Mouse (Mus musculus) embryonic facial prominence, embryonic 13.5 days (tissue): ENCODE measurements around the gene Crybg1. TPM values are rescaled to one million over a fixed set of nuclear protein-coding genes. Genes with fewer than 3 reads are reported as not detected.
A peak's percentile ranks its signal among the peaks of the same experiment; 100 is the strongest.

ENCODE experiments used
- ATAC-seq: fragments of 200-750 bp; cut with Nextera tagmentation; 2 replicates; pipeline ENCODE4 v1.8.0; 2017; ENCODE audit warnings: low read depth; ENCODE audit not compliant: insufficient number of reproducible peaks, insufficient read depth, low FRiP score, low TSS enrichment
- H3K27ac ChIP-seq: fragments of 300-500 bp; sonication (generic); 2 replicates; pipeline ENCODE4 v1.5.1; 2015; ENCODE audit warnings: moderate library complexity, mild to moderate bottlenecking, inconsistent platforms
- H3K27me3 ChIP-seq: fragments of 300-500 bp; sonication (generic); 2 replicates; pipeline ENCODE4 v1.6.1; 2015; ENCODE audit warnings: mild to moderate bottlenecking, inconsistent platforms
- H3K36me3 ChIP-seq: fragments of 300-500 bp; sonication (generic); 2 replicates; pipeline ENCODE4 v1.6.1; 2015; ENCODE audit warnings: mild to moderate bottlenecking, inconsistent platforms
- H3K4me1 ChIP-seq: fragments of 300-500 bp; sonication (generic); 2 replicates; pipeline ENCODE4 v1.6.1; 2015; ENCODE audit warnings: inconsistent platforms
- H3K4me2 ChIP-seq: fragments of 300-500 bp; sonication (generic); 2 replicates; pipeline ENCODE4 v1.6.1; 2015; ENCODE audit warnings: moderate library complexity, mild to moderate bottlenecking, inconsistent platforms
- H3K4me3 ChIP-seq: fragments of 300-500 bp; sonication (generic); 2 replicates; pipeline ENCODE4 v1.5.1; 2015; ENCODE audit warnings: mild to moderate bottlenecking, inconsistent platforms
- H3K9ac ChIP-seq: fragments of 300-500 bp; sonication (generic); 2 replicates; pipeline ENCODE4 v1.6.1; 2015; ENCODE audit warnings: mild to moderate bottlenecking, inconsistent platforms
- H3K9me3 ChIP-seq: fragments of 300-500 bp; sonication (generic); 2 replicates; pipeline ENCODE4 v1.6.1; 2016; ENCODE audit warnings: inconsistent platforms
- WGBS: fragments of 180-500 bp; shearing (Covaris S2); methylation state at CpG from one replicate; pipeline ENCODE4 v1.1.7; 2015; ENCODE audit warnings: mixed read lengths; 5-methylcytosine and 5-hydroxymethylcytosine counted together
- polyA plus RNA-seq: library from polyadenylated mRNA; unstranded; fragments of >200 nt; fragmentation: Nextera tagmentation; extraction: Ambion mirVana; gene quantifications from 2 replicates; pipeline ENCODE4 v1.2.1, GENCODE M21; 2015

The Crybg1 gene
- polyA plus RNA-seq, 1 experiment from 2014 or later, result 1.5 TPM

DNA sequence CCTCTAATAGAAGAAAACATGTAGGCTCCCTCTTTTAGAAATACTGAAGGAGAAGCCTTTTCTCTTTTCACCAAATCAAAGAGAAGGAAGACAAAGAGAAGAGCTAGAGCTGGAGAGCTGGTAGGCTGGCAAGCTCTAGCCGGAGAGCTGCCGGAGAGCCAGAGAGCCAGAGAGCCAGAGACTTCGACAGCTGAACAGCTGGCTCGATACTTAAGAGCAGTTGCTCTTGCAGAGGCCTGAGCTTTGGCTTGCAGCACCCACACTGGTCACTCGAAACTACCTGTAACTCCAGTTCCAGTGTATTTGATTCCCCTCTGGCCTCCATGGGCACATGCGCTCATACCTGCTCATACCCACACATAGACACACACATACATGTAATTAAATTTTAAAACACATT lies 68.3 kb downstream of the Crybg1 start:
- Histone ChIP-seq H3K9me3 (no peaks in the 10 kb centered on the region), H3K27ac (no peak overlapping the region), H3K4me3 (no peak overlapping the region), H3K4me1 (no peaks in the 10 kb centered on the region), H3K9ac (no peak overlapping the region), H3K4me2 (no peak overlapping the region), H3K36me3 (no peaks in the 10 kb centered on the region), H3K27me3 (no peaks in the 10 kb centered on the region)
- no peak for ATAC-seq
- 77% methylated on average over 6 of the region's 6 CpGs for WGBS

GRCm38 (mm10) chr10:44078799-44079521 lies 69.7 kb downstream of the Crybg1 start:
- Histone ChIP-seq H3K27me3 (no peaks in the 10 kb centered on the region), H3K9ac (no peak overlapping the region), H3K36me3 (no peaks in the 10 kb centered on the region), H3K4me3 (no peak overlapping the region), H3K9me3 (no peaks in the 10 kb centered on the region), H3K27ac (no peak overlapping the region), H3K4me1 (no peaks in the 10 kb centered on the region), H3K4me2 (no peak overlapping the region)
- no peak for ATAC-seq
- WGBS, result 63% methylated on average over 6 of the region's 6 CpGs

DNA sequence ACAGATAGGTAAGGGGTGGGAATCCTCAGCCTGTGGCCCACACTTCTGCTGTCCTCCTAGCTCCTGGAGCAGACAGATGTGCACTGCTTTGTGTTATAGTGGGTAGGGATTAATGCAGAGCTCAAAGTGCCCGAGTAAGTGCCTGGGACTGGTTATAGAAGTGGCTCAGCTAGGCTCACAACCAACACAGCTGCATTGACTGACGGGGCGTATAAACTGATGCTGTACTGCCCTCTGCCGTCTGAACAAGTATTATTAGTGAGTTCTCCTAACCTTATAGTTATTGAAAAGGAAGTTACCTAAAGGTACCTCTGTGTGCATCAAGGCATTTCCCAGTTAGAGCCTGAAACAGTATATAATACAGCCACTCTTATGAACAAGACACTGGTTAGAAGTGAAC lies 77.6 kb downstream of the Crybg1 start:
- H3K9ac ChIP-seq, result no peak overlapping the region
- 2% methylated on average over 4 of the region's 4 CpGs for WGBS
- no peak; the same call in 1 of the 2 replicates for ATAC-seq
- H3K4me1 ChIP-seq, result no peaks in the 10 kb centered on the region
- H3K27me3 ChIP-seq, result no peaks in the 10 kb centered on the region
- no peak overlapping the region for H3K27ac ChIP-seq
- H3K4me2 ChIP-seq, result no peak overlapping the region
- no peaks in the 10 kb centered on the region for H3K9me3 ChIP-seq
- H3K4me3 ChIP-seq, result no peak overlapping the region
- no peaks in the 10 kb centered on the region for H3K36me3 ChIP-seq

DNA sequence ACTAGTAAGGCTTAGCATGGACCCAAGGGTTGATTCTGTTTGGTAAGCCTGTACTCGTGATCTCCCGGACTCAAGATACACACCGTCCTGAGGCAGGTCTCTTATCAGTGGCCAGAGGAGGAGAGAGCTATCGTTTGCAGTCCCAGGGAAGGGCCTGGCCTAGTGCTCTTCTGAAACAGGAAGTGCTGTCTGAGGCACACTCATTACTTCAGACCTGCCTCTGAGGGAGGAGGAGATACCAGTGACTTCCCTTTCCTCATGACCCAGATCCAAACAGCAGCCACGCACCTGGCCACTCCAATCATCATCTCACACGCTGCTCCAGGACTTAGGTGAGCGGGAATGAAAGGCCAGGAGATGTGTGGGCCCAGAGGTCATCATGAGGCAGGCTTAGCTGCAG lies 79.5 kb downstream of the Crybg1 start:
- H3K9ac ChIP-seq, result no peak overlapping the region
- no peak overlapping the region for H3K27ac ChIP-seq
- H3K4me3 ChIP-seq, result no peak overlapping the region
- 72% methylated on average over 7 of the region's 7 CpGs for WGBS
- H3K27me3 ChIP-seq, result no peaks in the 10 kb centered on the region
- H3K4me1 ChIP-seq, result no peaks in the 10 kb centered on the region
- H3K9me3 ChIP-seq, result no peaks in the 10 kb centered on the region
- no peak for ATAC-seq
- H3K4me2 ChIP-seq, result no peak overlapping the region
- H3K36me3 ChIP-seq, result no peaks in the 10 kb centered on the region

DNA sequence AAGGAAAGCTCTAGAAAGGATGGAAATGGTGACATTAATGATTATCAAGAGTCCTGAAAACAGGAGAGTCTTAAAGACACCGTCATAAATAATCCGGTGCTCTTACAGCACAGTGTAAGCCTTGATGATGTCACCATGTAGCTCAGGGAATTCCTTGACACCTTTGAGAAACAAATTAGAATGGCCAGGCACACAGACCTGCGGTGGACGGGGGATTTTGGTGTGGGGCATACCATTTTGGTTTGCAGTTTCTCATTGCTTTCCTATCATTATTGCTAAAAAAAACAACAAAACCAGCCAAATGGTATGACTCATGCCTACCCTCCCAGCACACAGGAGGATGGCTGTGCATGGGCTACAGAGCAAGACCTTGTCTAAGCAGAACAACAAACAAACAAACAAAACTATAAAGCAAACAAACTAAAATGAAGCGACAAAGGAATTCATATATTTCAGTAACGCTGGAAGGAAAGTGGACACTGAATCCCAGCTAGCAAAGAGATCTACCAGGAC lies 82.7 kb downstream of the Crybg1 start:
- H3K4me1 ChIP-seq, result no peaks in the 10 kb centered on the region
- H3K27me3 ChIP-seq, result no peaks in the 10 kb centered on the region
- no peak for ATAC-seq
- no peak overlapping the region for H3K4me2 ChIP-seq
- no peaks in the 10 kb centered on the region for H3K36me3 ChIP-seq
- H3K9me3 ChIP-seq, result no peaks in the 10 kb centered on the region
- H3K4me3 ChIP-seq, result no peak overlapping the region
- H3K27ac ChIP-seq, result no peak overlapping the region
- H3K9ac ChIP-seq, result no peak overlapping the region
- WGBS, result 88% methylated on average over 6 of the region's 6 CpGs

- Histone ChIP-seq H3K4me3 (no peak overlapping the region), H3K9me3 (no peaks in the 10 kb centered on the region), H3K4me2 (no peak overlapping the region), H3K27ac (no peak overlapping the region), H3K4me1 (no peaks in the 10 kb centered on the region), H3K9ac (no peak overlapping the region), H3K36me3 (no peaks in the 10 kb centered on the region), H3K27me3 (no peaks in the 10 kb centered on the region)
- no peak for ATAC-seq
- WGBS, result 89% methylated on average over 4 of the region's 4 CpGs
These were observed 85.7 kb downstream of the Crybg1 start for GRCm38 (mm10) chr10:44062981-44063380.

DNA sequence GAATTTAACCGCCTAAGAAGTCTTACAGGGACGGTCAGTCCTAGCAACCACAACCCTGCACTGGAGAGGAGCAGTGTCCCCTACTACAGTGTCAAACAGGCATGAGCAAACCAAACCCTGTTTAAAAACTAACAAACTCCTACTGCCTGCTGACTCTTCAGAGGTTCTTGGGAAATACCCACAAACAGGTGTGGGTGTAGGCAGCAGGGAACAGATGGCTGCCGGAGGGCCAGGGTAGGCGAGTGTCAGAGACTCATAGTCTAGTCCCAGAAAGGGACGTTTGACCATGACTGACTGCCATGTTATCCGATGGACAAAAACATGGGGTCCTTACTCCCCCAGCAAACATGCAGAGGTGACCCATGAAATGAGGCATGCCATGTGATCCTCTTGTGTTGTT lies 97.7 kb downstream of the Crybg1 start:
- no peak for ATAC-seq
- Histone ChIP-seq H3K36me3 (no peaks in the 10 kb centered on the region), H3K4me3 (no peak overlapping the region), H3K27ac (no peak overlapping the region), H3K9me3 (no peaks in the 10 kb centered on the region), H3K4me2 (no peak overlapping the region), H3K9ac (no peak overlapping the region), H3K4me1 (no peaks in the 10 kb centered on the region), H3K27me3 (no peaks in the 10 kb centered on the region)
- 87% methylated on average over 6 of the region's 6 CpGs for WGBS

DNA sequence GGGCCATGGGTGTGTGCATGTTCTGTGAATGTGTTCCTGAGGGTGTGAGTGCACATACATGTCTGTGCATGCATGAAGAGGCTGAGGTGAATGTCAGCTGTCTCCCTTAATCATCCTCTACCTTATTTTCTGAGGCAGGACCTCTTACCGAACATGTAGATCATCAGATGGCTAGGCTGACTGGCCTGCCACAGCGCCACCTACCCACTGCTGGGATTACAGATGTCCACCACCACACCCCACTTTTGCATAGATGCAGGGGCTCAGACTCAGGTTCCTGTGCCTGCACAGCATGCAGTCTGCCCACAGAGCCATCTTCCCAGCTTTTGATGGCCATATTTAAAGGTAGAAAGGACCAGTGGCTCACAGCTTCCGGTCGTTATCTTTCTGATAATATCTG lies 103.9 kb downstream of the Crybg1 start:
- Histone ChIP-seq H3K4me2 (no peak overlapping the region), H3K4me3 (no peak overlapping the region), H3K9me3 (no peaks in the 10 kb centered on the region), H3K4me1 (no peaks in the 10 kb centered on the region), H3K9ac (no peak overlapping the region), H3K27ac (no peak overlapping the region), H3K27me3 (no peaks in the 10 kb centered on the region), H3K36me3 (no peaks in the 10 kb centered on the region)
- WGBS, result 58% methylated on average over 4 of the region's 4 CpGs
- ATAC-seq, result no peak

- H3K4me2 ChIP-seq, result no peak overlapping the region
- no peak for ATAC-seq
- no peaks in the 10 kb centered on the region for H3K36me3 ChIP-seq
- no peaks in the 10 kb centered on the region for H3K4me1 ChIP-seq
- H3K27me3 ChIP-seq, result no peaks in the 10 kb centered on the region
- H3K9me3 ChIP-seq, result no peaks in the 10 kb centered on the region
- H3K4me3 ChIP-seq, result no peak overlapping the region
- no peak overlapping the region for H3K9ac ChIP-seq
- H3K27ac ChIP-seq, result no peak overlapping the region
- 74% methylated on average over 7 of the region's 7 CpGs for WGBS
These were observed 105.0 kb downstream of the Crybg1 start for GRCm38 (mm10) chr10:44043630-44044029.

DNA sequence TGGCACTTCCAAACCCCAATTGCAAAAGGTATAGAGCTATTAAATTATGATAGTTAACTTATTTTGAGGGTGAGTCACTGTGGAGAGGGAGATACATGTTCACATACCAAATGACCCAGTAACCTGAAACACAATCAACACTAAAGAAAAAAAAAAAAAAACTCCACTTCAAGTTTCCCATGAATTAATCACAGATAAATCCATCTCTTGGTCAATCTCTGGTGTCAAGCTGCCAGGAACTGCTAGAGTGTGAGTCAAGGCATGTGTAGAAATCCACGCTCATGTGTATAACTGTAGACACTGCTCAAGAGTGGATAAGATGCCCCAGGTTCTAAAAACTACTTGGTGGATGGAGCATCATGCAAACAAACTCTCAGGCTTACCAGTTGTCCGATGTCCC lies 109.5 kb downstream of the Crybg1 start:
- H3K4me2 ChIP-seq, result no peak overlapping the region
- H3K27me3 ChIP-seq, result no peaks in the 10 kb centered on the region
- no peaks in the 10 kb centered on the region for H3K9me3 ChIP-seq
- no peak for ATAC-seq
- no peak overlapping the region for H3K4me3 ChIP-seq
- no peak overlapping the region for H3K27ac ChIP-seq
- H3K9ac ChIP-seq, result no peak overlapping the region
- peaks cover 7% of the 10 kb centered on the region for H3K4me1 ChIP-seq
- no peaks in the 10 kb centered on the region for H3K36me3 ChIP-seq
- WGBS, result 95% methylated on average over 2 of the region's 2 CpGs

DNA sequence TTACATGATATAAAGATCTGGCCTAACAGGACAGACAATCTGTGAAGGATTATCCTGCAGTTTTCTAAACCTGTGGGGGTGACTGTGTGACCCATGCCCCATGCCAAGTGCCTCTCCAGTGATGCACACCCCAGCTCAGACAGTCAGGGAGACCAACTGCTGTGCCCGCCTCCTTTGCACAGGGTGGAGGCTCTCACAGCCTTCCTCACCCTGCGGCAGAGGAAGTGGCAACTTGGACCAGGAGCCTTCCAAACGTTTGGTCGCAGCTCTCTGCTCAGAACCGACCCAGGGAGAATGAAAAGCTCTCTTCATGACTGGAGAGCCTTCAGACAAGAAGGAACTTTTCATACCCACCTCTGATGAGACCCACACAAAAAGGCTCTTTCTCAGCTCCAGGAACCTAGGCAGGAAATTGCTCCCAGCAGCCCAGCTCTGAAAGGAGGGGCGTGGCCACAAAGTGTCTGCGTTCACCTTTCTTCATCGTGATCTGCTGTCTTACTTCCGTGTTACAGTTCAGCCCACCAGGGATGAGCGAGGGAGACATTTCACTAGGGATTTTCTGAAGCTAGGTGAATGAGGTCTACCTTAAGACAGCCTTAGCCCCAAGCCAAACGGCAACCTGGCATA lies 110.6 kb downstream of the Crybg1 start:
- peak overlapping the region; percentile 21 for H3K4me3 ChIP-seq
- no peaks in the 10 kb centered on the region for H3K9me3 ChIP-seq
- 12% methylated on average over 11 of the region's 11 CpGs for WGBS
- peaks cover 7% of the 10 kb centered on the region for H3K4me1 ChIP-seq
- H3K36me3 ChIP-seq, result no peaks in the 10 kb centered on the region
- H3K27me3 ChIP-seq, result no peaks in the 10 kb centered on the region
- ATAC-seq, result no peak
- H3K4me2 ChIP-seq, result peak overlapping the region; percentile 56
- peak overlapping the region; percentile 51; the same call in 1 of the 2 replicates for H3K9ac ChIP-seq
- H3K27ac ChIP-seq, result no peak overlapping the region

- Histone ChIP-seq H3K9ac (no peak overlapping the region), H3K9me3 (no peaks in the 10 kb centered on the region), H3K27ac (no peak overlapping the region), H3K4me1 (no peaks in the 10 kb centered on the region), H3K27me3 (no peaks in the 10 kb centered on the region), H3K36me3 (no peaks in the 10 kb centered on the region), H3K4me2 (no peak overlapping the region), H3K4me3 (no peak overlapping the region)
- ATAC-seq, result no peak
- 83% methylated on average over 3 of the region's 3 CpGs for WGBS
These were observed 119.1 kb downstream of the Crybg1 start for GRCm38 (mm10) chr10:44029566-44029965.
